Mouse (Mus musculus) heart, postnatal 36 days (tissue): Measurements from ENCODE around the gene Ehmt2. TPM values are rescaled to one million over a fixed set of nuclear protein-coding genes. Genes with fewer than 3 reads are reported as not detected.
A peak's percentile ranks its signal among the peaks of the same experiment; 100 is the strongest.

Experiments
- DNase-seq, 2 experiments: peaks; one replicate each; pipeline ENCODE4 v3.0.0; 2021 to 2022
- intact Hi-C: fragments of 180-260 bp; cut with DNase I; formaldehyde crosslinking; loops from one replicate; pipeline ENCODE4 v1.15.1; 2025
- total RNA-seq, 2 experiments: library from RNA; stranded (reverse); gene quantifications; 2 replicates each; pipeline ENCODE4 v1.2.3; 2021

The Ehmt2 gene
- 10 to 100 TPM; 44.6 to 49.8 TPM for total RNA-seq

- intact Hi-C loops, result loop anchor here (2.0 to 10.0 kb wide), 4 partner anchors 33 to 347 kb away; partner anchors contain the start of genes Ddx39b and Neu1
Observed at GRCm38 (mm10) chr17:34898160-34898586, at the start of gene Ehmt2, which contains the start of gene C2. Ehmt2 (plus strand) TSS chr17:34898469. C2 (minus strand) TSS chr17:34898265.

GRCm38 (mm10) chr17:34849722-34850516 is 48.4 kb upstream of the Ehmt2 start, which contains the start of the genes Skiv2l and Nelfe:
Skiv2l (minus strand) TSS chr17:34850210.
Nelfe (plus strand) TSS chr17:34850391.
- DNase-seq, result peak; percentile 97 to 98
- intact Hi-C loops, result loop anchor here (1.0 to 5.0 kb wide), 3 partner anchors 13 to 135 kb away; partner anchors contain the start of genes Dxo and Neu1

More at GRCm38 (mm10) chr17:34898160-34898586, at the start of gene Ehmt2, which contains the start of gene C2:
- peak; percentile 79 to 89 for DNase-seq

DNA sequence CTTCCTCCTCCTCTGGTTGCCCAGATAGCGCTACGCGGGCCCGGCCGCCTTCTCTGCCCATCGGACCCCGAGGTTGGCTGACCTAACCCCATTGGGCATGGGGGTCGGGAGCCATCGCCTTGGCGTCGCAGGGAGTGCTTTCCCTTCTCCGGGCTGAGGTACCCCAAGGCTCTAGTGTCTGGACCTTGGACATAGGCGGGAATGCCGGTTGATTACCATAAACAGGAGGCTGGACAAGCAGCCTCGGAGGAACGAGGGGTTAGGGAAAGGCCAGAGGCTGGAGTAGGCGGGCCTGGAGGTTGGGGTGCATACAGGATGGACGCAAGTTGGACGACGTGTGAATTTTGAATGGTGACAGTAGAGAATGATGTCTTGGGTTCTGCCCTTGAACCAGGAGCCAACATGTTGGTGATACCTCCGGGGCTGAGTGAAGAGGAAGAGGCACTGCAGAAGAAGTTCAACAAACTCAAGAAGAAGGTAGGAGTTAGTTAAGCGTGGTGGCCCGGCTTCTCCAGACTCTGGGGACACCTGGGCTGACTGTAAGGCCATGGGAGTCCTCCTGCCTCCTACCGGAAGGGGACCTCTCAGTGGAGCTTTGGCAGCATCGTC is 47.6 kb upstream of the Ehmt2 start:
- intact Hi-C loops, result loop anchor here (1.0 to 5.0 kb wide), 3 partner anchors 13 to 134 kb away; partner anchors contain the start of genes Dxo and Neu1

DNA sequence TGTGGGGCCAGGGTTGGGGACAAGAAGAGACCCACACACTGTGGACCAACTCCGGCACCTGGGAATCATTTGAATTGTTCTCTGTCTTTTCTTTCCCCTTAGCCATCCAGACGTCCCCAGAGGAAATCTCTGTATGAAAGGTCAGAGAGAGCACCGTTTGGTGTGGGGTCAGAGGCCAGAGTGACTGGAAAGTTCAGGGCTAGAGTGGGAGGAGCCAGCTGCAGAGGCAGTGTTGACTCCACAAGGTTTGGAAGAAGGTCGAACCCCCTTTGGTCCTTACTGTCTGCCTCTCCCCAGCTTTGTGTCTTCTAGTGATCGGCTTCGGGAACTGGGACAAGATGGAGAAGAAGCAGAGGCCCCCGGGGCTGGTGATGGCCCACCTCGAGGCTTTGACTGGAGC is 44.8 kb upstream of the Ehmt2 start:
- intact Hi-C loops, result loop anchor here (5.0 kb wide), 1 partner anchor 79 kb away; the partner anchor contains the start of gene Neu1
- DNase-seq, result no peak

More for the DNA sequence above, 47.6 kb upstream of the Ehmt2 start:
- no peak for DNase-seq

DNA sequence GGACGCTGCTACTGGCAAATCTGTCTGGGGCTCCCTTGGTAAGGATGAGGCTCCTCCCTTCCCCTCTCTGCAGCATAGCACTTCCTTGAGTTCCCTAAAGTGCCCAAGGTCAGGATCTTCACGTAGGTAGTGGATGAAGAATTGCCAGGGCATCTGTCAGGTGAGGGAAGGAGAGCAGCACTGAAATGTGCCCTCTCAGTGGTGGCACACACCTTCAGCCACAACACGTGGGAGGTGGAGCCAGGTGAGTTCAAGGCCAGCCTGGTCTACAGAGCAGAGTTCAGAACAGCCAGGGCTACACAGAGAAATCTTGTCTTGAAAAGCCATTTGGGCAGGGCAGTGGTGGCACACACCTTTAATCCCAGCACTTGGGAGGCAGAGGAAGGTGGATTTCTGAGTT is 43.5 kb upstream of the Ehmt2 start:
- intact Hi-C loops, result loop anchor here (2.0 to 5.0 kb wide), 3 partner anchors 44 to 92 kb away; partner anchors contain the start of genes C2, Ehmt2 and Neu1
- DNase-seq, result no peak

GRCm38 (mm10) chr17:34855825-34856224 is 42.4 kb upstream of the Ehmt2 start:
- peak; percentile 55 to 67 for DNase-seq
- intact Hi-C loops, result loop anchor here (1.0 to 2.0 kb wide), 4 partner anchors 37 to 91 kb away; partner anchors contain the start of genes C2 and Ehmt2

GRCm38 (mm10) chr17:34858670-34859069 is 39.6 kb upstream of the Ehmt2 start:
- intact Hi-C loops, result no loop called here
- no peak for DNase-seq

DNA sequence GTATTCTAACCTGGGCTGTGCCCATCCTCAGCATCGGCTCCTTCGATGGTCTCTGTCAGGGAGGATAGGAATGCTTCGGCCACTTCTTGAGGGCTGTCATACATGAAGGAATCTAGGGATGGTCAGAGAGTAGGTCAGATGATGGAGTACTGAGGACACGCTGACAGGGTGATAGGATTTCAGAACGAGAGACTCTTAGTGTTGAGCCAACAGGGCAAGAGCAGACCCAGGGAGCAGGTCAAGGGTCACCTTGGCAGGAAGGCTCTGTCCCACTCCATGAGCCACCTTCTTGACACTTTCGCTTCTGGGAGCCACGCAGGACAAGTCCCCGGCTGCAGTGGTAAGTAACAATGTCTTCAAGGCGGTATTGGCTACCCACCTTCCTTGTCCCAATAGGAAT is 37.8 kb upstream of the Ehmt2 start:
- intact Hi-C loops, result no loop called here
- no peak for DNase-seq

DNA sequence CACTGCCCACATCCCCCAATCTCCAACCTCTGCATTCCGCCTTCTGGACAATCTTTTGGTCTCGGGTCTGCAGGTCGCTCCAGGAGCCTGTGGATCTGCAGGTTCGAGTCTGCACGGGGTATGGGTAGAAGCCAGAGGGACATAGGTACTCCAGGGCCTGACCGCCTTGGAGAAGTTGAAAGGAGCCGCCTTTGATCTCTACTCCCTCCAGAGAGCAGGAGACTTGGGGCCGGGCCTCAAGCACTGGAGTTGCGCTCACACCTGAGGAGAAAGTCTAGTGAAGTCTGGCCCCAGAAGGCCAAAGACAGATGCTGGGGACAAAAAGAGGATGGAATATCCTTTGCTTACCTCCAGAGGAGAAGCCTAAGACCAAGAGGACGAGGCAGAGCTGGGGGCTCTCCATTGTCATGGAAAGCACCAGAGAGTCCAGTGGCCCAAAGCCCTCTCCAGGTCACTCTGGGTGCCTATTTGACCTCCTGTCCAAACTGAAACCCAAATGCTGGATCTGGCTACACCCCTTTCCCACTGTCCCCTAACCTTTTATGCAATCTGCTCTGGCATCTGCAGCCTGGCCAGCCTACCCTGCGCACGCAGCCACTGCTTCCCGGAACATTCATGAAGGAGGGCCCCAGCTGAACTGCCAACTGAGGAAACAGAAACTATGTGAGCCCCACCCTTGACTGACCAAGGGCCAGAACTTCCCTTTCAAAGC is 36.4 kb upstream of the Ehmt2 start:
- DNase-seq, result no peak
- intact Hi-C loops, result no loop called here

- intact Hi-C loops, result no loop called here
- no peak for DNase-seq
Observed at GRCm38 (mm10) chr17:34862416-34863081, 35.7 kb upstream of the Ehmt2 start, which contains the start of gene Cfb. Cfb (minus strand) TSS chr17:34862518.

- intact Hi-C loops, result no loop called here
- DNase-seq, result no peak
Observed at GRCm38 (mm10) chr17:34865981-34866380, 32.3 kb upstream of the Ehmt2 start.

DNA sequence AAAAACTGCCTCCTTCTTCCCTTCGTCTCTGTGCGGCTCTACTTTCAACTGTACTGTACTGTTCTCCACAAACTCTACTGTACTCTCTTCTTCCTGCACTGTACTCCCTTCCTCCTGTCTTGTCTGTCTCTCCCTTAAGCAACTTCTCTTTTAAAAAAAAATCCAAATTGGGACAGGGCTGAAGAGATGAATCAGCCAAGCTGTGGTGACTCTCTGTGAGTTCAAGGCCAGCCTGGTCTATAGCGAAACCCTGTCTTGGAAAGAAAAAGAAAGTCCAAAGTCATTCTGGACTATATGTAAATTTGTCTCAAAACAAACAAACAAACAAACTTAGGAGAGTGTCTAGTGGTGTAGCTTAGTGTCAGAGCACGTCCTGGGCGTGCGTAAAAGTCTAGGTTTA is 23.9 kb upstream of the Ehmt2 start:
- intact Hi-C loops, result no loop called here
- DNase-seq, result no peak

DNA sequence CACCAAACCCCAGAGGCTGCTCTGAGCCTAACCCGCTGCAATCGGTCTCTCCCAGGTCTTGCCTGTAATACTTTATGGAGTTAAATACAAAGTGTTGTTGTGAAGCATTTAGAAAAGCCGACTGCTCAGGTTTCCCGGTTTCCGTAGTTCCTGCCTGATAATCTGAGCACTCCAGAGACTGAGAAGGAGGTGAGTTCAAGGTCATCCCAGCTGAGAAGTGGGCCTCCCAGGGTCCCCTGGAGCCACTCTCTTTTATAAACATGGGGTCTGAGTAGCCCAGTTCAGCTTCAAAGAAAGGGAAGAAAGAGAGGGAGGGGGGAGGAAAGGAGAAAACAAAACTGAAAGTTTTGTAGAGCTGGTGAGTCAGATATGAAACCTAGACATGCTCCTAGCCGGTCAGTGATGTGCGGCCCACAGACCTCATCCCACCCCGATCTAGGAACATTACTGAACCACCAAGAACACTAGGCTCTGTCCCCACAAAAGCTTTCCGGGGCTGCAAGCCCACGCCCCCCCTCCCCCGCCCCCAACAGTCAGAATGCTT is 18.9 kb upstream of the Ehmt2 start, which contains the start of gene Zbtb12:
Gene Zbtb12 (plus strand): TSS at position 148 of the 544 bp plus-strand sequence.
- no peak for DNase-seq
- intact Hi-C loops, result no loop called here

- DNase-seq, result no peak
- intact Hi-C loops, result no loop called here
Observed at GRCm38 (mm10) chr17:34881166-34881565, 17.1 kb upstream of the Ehmt2 start.

DNA sequence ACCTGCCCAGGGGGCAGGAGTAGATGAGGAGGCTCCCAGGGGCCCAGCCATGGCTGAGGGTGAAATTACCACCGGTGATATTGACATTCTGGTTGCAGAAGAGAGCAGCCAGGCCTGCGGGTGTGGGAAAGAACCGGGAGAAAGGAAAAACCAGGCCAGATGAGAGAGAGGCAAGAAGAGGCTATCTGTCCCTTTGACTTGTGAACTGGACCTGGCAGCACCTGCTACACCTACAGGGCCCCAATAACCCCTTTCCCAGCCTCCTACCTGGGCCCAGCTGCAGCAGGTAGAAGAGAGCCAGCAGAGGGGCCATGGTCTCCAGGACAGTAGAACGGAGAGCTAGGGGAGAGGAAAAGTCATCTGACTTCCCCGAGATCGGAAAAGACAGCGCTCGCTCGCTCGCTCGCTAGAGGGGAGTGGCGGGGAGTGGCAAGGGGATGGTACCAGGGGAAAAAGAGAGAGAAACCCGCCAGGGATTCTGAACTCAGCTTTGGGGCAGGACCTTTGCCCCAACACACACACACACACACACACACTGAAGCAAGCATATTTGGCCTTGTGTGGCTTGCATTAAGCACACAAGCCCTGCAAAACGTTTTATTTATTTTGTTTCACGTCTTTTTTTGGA is 16.5 kb upstream of the Ehmt2 start, which contains the start of gene Gm20547:
Gene Gm20547 (minus strand): TSS at position 360 of the 628 bp plus-strand sequence.
- intact Hi-C loops, result no loop called here
- no peak for DNase-seq

GRCm38 (mm10) chr17:34883332-34883731 is 14.9 kb upstream of the Ehmt2 start:
- intact Hi-C loops, result no loop called here

GRCm38 (mm10) chr17:34884704-34885103 is 13.6 kb upstream of the Ehmt2 start:
- intact Hi-C loops, result no loop called here
- no peak for DNase-seq

More at GRCm38 (mm10) chr17:34883332-34883731, 14.9 kb upstream of the Ehmt2 start:
- DNase-seq, result no peak

DNA sequence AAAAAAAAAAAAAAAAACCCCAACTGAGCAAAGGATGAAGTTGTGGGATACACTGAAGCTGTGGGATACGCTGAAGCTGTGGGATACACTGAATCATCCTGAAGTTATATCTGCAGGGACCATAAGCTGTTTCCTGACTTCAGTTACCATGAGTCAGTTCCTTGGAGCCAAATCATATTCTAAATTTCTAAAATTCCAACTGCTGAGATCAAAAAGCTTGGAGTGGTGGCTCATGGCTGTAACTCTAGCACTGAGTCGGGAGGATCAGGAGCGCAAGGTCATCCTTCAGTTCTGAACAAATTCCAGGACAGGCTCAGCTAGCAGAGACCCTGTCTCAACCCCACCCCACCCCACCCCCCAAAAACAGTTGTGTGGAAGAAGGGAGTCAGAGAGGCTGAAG is 12.7 kb upstream of the Ehmt2 start:
- no peak for DNase-seq
- intact Hi-C loops, result no loop called here

DNA sequence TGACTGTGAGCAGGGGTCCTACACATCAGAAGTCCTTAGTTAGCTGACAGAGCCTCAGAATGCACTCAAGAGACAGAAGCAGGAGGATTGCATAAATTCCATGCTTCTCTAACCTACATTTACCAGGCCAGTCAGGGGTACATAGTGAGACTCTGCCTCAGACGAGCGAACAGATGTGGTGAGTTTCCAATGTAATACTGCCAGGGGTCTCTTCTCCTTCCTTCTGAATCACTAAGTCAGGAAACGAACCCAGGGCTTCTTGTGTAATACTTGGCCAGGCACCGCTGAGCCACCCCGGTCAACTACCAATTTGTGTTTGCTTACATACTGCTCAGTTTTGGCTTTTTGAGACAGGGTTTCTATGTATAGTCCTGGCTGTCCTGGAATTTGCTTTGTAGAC is 10.3 kb upstream of the Ehmt2 start:
- intact Hi-C loops, result no loop called here
- DNase-seq, result no peak
